Mouse (Mus musculus): ENCODE measurements around the gene Ifrd2. TPM values are rescaled to one million over a fixed set of nuclear protein-coding genes. Genes with fewer than 3 reads are reported as not detected.

Ifrd2 gene
- polyA plus RNA-seq, 1 experiment, result 71.7 TPM

GRCm38 (mm10) chr9:107544729-107545128 lies 42.7 kb upstream of the Ifrd2 start:
- H3K79me2 ChIP-seq (ENCODE audit: control insufficient read depth, insufficient read depth), result no peaks in the 10 kb centered on the region

GRCm38 (mm10) chr9:107545199-107545598 lies 42.2 kb upstream of the Ifrd2 start:
- TF ChIP-seq MYOG (IDR thresholded peaks at IDR 0.05; ENCODE audit: control insufficient read depth, extremely low read depth, insufficient read length) (no peak), USF1 (IDR thresholded peaks at IDR 0.05; ENCODE audit: low read depth) (no peak), CEBPB (IDR thresholded peaks at IDR 0.05; ENCODE audit: low read depth) (no peak), CTCF (IDR thresholded peaks at IDR 0.05; ENCODE audit: control insufficient read depth, insufficient read depth, insufficient read length) (no peak), MYOD1 (IDR thresholded peaks at IDR 0.05; ENCODE audit: control insufficient read depth, insufficient read length, low read depth) (no peak), MAX (IDR thresholded peaks at IDR 0.05) (no peak), FOSL1 (IDR thresholded peaks at IDR 0.05; ENCODE audit: insufficient read depth, low read length, poor library complexity, severe bottlenecking) (no peak)
- Histone ChIP-seq H3ac (ENCODE audit: control insufficient read depth, insufficient read length, low read depth) (no peak overlapping the region), H3K27me3 (ENCODE audit: control insufficient read depth, insufficient read depth, insufficient read length) (no peaks in the 10 kb centered on the region), H3K79me3 (ENCODE audit: low read depth) (no peaks in the 10 kb centered on the region), H3K36me3 (ENCODE audit: control insufficient read depth, insufficient read depth) (no peaks in the 10 kb centered on the region), H3K79me2 (ENCODE audit: control insufficient read depth, insufficient read depth) (no peaks in the 10 kb centered on the region), H3K4me3 (ENCODE audit: insufficient read depth, poor library complexity, severe bottlenecking) (no peak overlapping the region)

More at GRCm38 (mm10) chr9:107544729-107545128, 42.7 kb upstream of the Ifrd2 start:
- Histone ChIP-seq H3ac (ENCODE audit: control insufficient read depth, insufficient read length, low read depth) (no peak overlapping the region), H3K27me3 (ENCODE audit: control insufficient read depth, insufficient read depth, insufficient read length) (no peaks in the 10 kb centered on the region), H3K79me3 (ENCODE audit: low read depth) (no peaks in the 10 kb centered on the region), H3K4me3 (ENCODE audit: insufficient read depth, poor library complexity, severe bottlenecking) (no peak overlapping the region), H3K36me3 (ENCODE audit: control insufficient read depth, insufficient read depth) (no peaks in the 10 kb centered on the region)
- TF ChIP-seq USF1 (IDR thresholded peaks at IDR 0.05; ENCODE audit: low read depth) (no peak), MAX (IDR thresholded peaks at IDR 0.05) (no peak), CTCF (IDR thresholded peaks at IDR 0.05; ENCODE audit: control insufficient read depth, insufficient read depth, insufficient read length) (no peak), MYOD1 (IDR thresholded peaks at IDR 0.05; ENCODE audit: control insufficient read depth, insufficient read length, low read depth) (no peak), CEBPB (IDR thresholded peaks at IDR 0.05; ENCODE audit: low read depth) (no peak), MYOG (IDR thresholded peaks at IDR 0.05; ENCODE audit: control insufficient read depth, extremely low read depth, insufficient read length) (no peak), FOSL1 (IDR thresholded peaks at IDR 0.05; ENCODE audit: insufficient read depth, low read length, poor library complexity, severe bottlenecking) (no peak)

- Histone ChIP-seq H3K27me3 (ENCODE audit: control insufficient read depth, insufficient read depth, insufficient read length) (no peaks in the 10 kb centered on the region), H3K79me3 (ENCODE audit: low read depth) (no peaks in the 10 kb centered on the region), H3ac (ENCODE audit: control insufficient read depth, insufficient read length, low read depth) (no peak overlapping the region), H3K79me2 (ENCODE audit: control insufficient read depth, insufficient read depth) (no peaks in the 10 kb centered on the region), H3K4me3 (ENCODE audit: insufficient read depth, poor library complexity, severe bottlenecking) (no peak overlapping the region), H3K36me3 (ENCODE audit: control insufficient read depth, insufficient read depth) (no peaks in the 10 kb centered on the region)
- peak; percentile 36 for TF ChIP-seq CTCF (IDR thresholded peaks at IDR 0.05; ENCODE audit: control insufficient read depth, insufficient read depth, insufficient read length)
- TF ChIP-seq USF1 (IDR thresholded peaks at IDR 0.05; ENCODE audit: low read depth), result no peak
These were observed 41.8 kb upstream of the Ifrd2 start for GRCm38 (mm10) chr9:107545602-107546001.

GRCm38 (mm10) chr9:107547026-107547425 lies 40.4 kb upstream of the Ifrd2 start, which contains the start of gene Zmynd10:
Gene Zmynd10, plus strand, starts transcription at chr9:107547298.
- Histone ChIP-seq H3ac (ENCODE audit: control insufficient read depth, insufficient read length, low read depth) (no peak within 1 kb of the TSS), H3K79me2 (ENCODE audit: control insufficient read depth, insufficient read depth) (peaks cover 5% of the 10 kb centered on the region), H3K36me3 (ENCODE audit: control insufficient read depth, insufficient read depth) (no peaks in the 10 kb centered on the region), H3K4me3 (ENCODE audit: insufficient read depth, poor library complexity, severe bottlenecking) (no peak within 1 kb of the TSS), H3K27me3 (ENCODE audit: control insufficient read depth, insufficient read depth, insufficient read length) (no peaks in the 10 kb centered on the region), H3K79me3 (ENCODE audit: low read depth) (no peaks in the 10 kb centered on the region)
- TF ChIP-seq FOSL1 (IDR thresholded peaks at IDR 0.05; ENCODE audit: insufficient read depth, low read length, poor library complexity, severe bottlenecking), result no peak
- no peak for TF ChIP-seq MYOD1 (IDR thresholded peaks at IDR 0.05; ENCODE audit: control insufficient read depth, insufficient read length, low read depth)
- no peak for TF ChIP-seq MAX (IDR thresholded peaks at IDR 0.05)
- TF ChIP-seq MYOG (IDR thresholded peaks at IDR 0.05; ENCODE audit: control insufficient read depth, extremely low read depth, insufficient read length), result no peak
- TF ChIP-seq CEBPB (IDR thresholded peaks at IDR 0.05; ENCODE audit: low read depth), result no peak
- TF ChIP-seq CTCF (IDR thresholded peaks at IDR 0.05; ENCODE audit: control insufficient read depth, insufficient read depth, insufficient read length), result no peak
- TF ChIP-seq USF1 (IDR thresholded peaks at IDR 0.05; ENCODE audit: low read depth), result no peak

- Histone ChIP-seq H3K27me3 (ENCODE audit: control insufficient read depth, insufficient read depth, insufficient read length) (no peaks in the 10 kb centered on the region), H3K4me3 (ENCODE audit: insufficient read depth, poor library complexity, severe bottlenecking) (no peak overlapping the region), H3K79me3 (ENCODE audit: low read depth) (peaks cover 6% of the 10 kb centered on the region), H3K36me3 (ENCODE audit: control insufficient read depth, insufficient read depth) (no peaks in the 10 kb centered on the region), H3K79me2 (ENCODE audit: control insufficient read depth, insufficient read depth) (peaks cover 15% of the 10 kb centered on the region), H3ac (ENCODE audit: control insufficient read depth, insufficient read length, low read depth) (no peak overlapping the region)
- TF ChIP-seq MAX (IDR thresholded peaks at IDR 0.05) (no peak), FOSL1 (IDR thresholded peaks at IDR 0.05; ENCODE audit: insufficient read depth, low read length, poor library complexity, severe bottlenecking) (no peak), USF1 (IDR thresholded peaks at IDR 0.05; ENCODE audit: low read depth) (no peak), MYOG (IDR thresholded peaks at IDR 0.05; ENCODE audit: control insufficient read depth, extremely low read depth, insufficient read length) (no peak), CTCF (IDR thresholded peaks at IDR 0.05; ENCODE audit: control insufficient read depth, insufficient read depth, insufficient read length) (no peak), MYOD1 (IDR thresholded peaks at IDR 0.05; ENCODE audit: control insufficient read depth, insufficient read length, low read depth) (no peak), CEBPB (IDR thresholded peaks at IDR 0.05; ENCODE audit: low read depth) (no peak)
These were observed 39.5 kb upstream of the Ifrd2 start for GRCm38 (mm10) chr9:107547957-107548356.

- Histone ChIP-seq H3K36me3 (ENCODE audit: control insufficient read depth, insufficient read depth) (no peaks in the 10 kb centered on the region), H3K4me3 (ENCODE audit: insufficient read depth, poor library complexity, severe bottlenecking) (no peak overlapping the region), H3K27me3 (ENCODE audit: control insufficient read depth, insufficient read depth, insufficient read length) (no peaks in the 10 kb centered on the region), H3K79me2 (ENCODE audit: control insufficient read depth, insufficient read depth) (peaks cover 23% of the 10 kb centered on the region), H3ac (ENCODE audit: control insufficient read depth, insufficient read length, low read depth) (no peak overlapping the region), H3K79me3 (ENCODE audit: low read depth) (peaks cover 11% of the 10 kb centered on the region)
- TF ChIP-seq MYOG (IDR thresholded peaks at IDR 0.05; ENCODE audit: control insufficient read depth, extremely low read depth, insufficient read length) (no peak), CEBPB (IDR thresholded peaks at IDR 0.05; ENCODE audit: low read depth) (no peak), MYOD1 (IDR thresholded peaks at IDR 0.05; ENCODE audit: control insufficient read depth, insufficient read length, low read depth) (no peak), USF1 (IDR thresholded peaks at IDR 0.05; ENCODE audit: low read depth) (no peak), CTCF (IDR thresholded peaks at IDR 0.05; ENCODE audit: control insufficient read depth, insufficient read depth, insufficient read length) (no peak), MAX (IDR thresholded peaks at IDR 0.05) (no peak), FOSL1 (IDR thresholded peaks at IDR 0.05; ENCODE audit: insufficient read depth, low read length, poor library complexity, severe bottlenecking) (no peak)
These were observed 38.6 kb upstream of the Ifrd2 start for GRCm38 (mm10) chr9:107548820-107549219.
